Mouse (Mus musculus): Measurements from ENCODE around the gene Tubd1. TPM values are rescaled to one million over a fixed set of nuclear protein-coding genes. Genes with fewer than 3 reads are reported as not detected.
A peak's percentile ranks its signal among the peaks of the same experiment; 100 is the strongest.

The Tubd1 gene
- polyA plus RNA-seq, 1 experiment from 2014 or later, result 13.8 TPM

- no peak overlapping the region for H3K27ac ChIP-seq
- H3K4me2 ChIP-seq, result no peak overlapping the region
- H3K36me3 ChIP-seq, result peaks cover 13% of the 10 kb centered on the region
- no peaks in the 10 kb centered on the region for H3K27me3 ChIP-seq
- no peaks in the 10 kb centered on the region for H3K9me3 ChIP-seq
- H3K9ac ChIP-seq, result no peak overlapping the region
- 91% methylated on average over 3 of the region's 3 CpGs for WGBS
- ATAC-seq (ENCODE audit: insufficient number of reproducible peaks, insufficient read depth, low FRiP score, low TSS enrichment, low read depth), result no peak
- H3K4me1 ChIP-seq, result no peaks in the 10 kb centered on the region
- no peak overlapping the region for H3K4me3 ChIP-seq
Observed at GRCm38 (mm10) chr11:86604289-86604688, 59.5 kb downstream of the Tubd1 start.

GRCm38 (mm10) chr11:86604732-86605520 is 60.1 kb downstream of the Tubd1 start:
- no peak for ATAC-seq (ENCODE audit: insufficient number of reproducible peaks, insufficient read depth, low FRiP score, low TSS enrichment, low read depth)
- 87% methylated on average over 5 of the region's 5 CpGs for WGBS
- Histone ChIP-seq H3K27ac (no peak overlapping the region), H3K36me3 (peaks cover 14% of the 10 kb centered on the region), H3K4me3 (no peak overlapping the region), H3K4me2 (no peak overlapping the region), H3K27me3 (no peaks in the 10 kb centered on the region), H3K9ac (no peak overlapping the region), H3K9me3 (no peaks in the 10 kb centered on the region), H3K4me1 (no peaks in the 10 kb centered on the region)

- no peak overlapping the region for H3K9ac ChIP-seq
- no peaks in the 10 kb centered on the region for H3K9me3 ChIP-seq
- H3K36me3 ChIP-seq, result peaks cover 15% of the 10 kb centered on the region
- no peak overlapping the region for H3K4me3 ChIP-seq
- H3K4me2 ChIP-seq, result no peak overlapping the region
- H3K27me3 ChIP-seq, result no peaks in the 10 kb centered on the region
- no peaks in the 10 kb centered on the region for H3K4me1 ChIP-seq
- H3K27ac ChIP-seq, result no peak overlapping the region
- no peak for ATAC-seq (ENCODE audit: insufficient number of reproducible peaks, insufficient read depth, low FRiP score, low TSS enrichment, low read depth)
- 93% methylated on average over 2 of the region's 2 CpGs for WGBS
Observed at GRCm38 (mm10) chr11:86606621-86607339, 62.0 kb downstream of the Tubd1 start.

GRCm38 (mm10) chr11:86607808-86608350 is 63.1 kb downstream of the Tubd1 start:
- no peaks in the 10 kb centered on the region for H3K9me3 ChIP-seq
- H3K9ac ChIP-seq, result no peak overlapping the region
- H3K27ac ChIP-seq, result no peak overlapping the region
- WGBS, result 62% methylated on average over 2 of the region's 2 CpGs
- no peaks in the 10 kb centered on the region for H3K27me3 ChIP-seq
- ATAC-seq (ENCODE audit: insufficient number of reproducible peaks, insufficient read depth, low FRiP score, low TSS enrichment, low read depth), result no peak
- H3K36me3 ChIP-seq, result peaks cover 15% of the 10 kb centered on the region
- no peak overlapping the region for H3K4me3 ChIP-seq
- no peaks in the 10 kb centered on the region for H3K4me1 ChIP-seq
- H3K4me2 ChIP-seq, result no peak overlapping the region

DNA sequence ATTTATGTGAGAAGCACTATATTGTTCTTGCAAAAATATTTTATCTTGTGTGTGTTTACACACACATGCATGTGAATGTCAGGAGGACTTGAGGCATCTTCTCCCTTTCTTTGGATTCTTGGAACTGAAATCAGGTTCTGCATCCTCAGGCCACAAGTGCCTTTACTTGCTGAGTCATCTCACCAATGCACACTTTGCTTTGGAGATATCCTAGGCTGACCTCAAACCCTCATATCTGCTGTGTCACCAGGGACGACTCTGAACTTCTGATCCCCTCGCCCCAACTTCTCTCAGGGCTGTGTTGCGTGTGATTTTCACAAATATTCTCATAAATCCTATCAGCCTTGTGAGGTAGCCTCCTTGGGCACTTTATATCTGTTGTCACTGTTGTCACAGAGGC is 65.4 kb downstream of the Tubd1 start:
- H3K4me2 ChIP-seq, result no peak overlapping the region
- H3K4me1 ChIP-seq, result no peaks in the 10 kb centered on the region
- peaks cover 15% of the 10 kb centered on the region for H3K36me3 ChIP-seq
- no peak overlapping the region for H3K9ac ChIP-seq
- H3K27me3 ChIP-seq, result no peaks in the 10 kb centered on the region
- no peaks in the 10 kb centered on the region for H3K9me3 ChIP-seq
- WGBS, result 91% methylated on average over 3 of the region's 3 CpGs
- no peak for ATAC-seq (ENCODE audit: insufficient number of reproducible peaks, insufficient read depth, low FRiP score, low TSS enrichment, low read depth)
- H3K27ac ChIP-seq, result no peak overlapping the region
- no peak overlapping the region for H3K4me3 ChIP-seq

DNA sequence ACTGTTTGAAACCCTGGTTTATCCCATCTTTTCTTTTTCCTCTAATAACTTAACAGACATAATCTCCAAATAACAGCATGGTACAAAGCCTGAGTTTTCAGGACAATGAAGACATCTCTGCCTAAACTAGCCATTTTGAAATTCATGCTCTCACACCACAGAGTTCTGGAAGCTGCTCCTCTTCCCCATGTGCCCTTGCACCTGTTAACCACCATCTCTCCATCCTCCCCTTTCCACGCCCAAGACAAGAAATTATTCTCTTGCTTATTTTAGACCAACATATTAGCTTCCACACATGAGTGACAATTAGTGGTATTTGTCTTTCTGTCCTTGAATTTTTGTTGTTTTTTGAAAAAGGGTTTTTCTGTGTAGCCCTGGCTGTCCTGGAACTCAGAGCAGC is 67.2 kb downstream of the Tubd1 start:
- H3K36me3 ChIP-seq, result peaks cover 5% of the 10 kb centered on the region; the same call in 1 of the 2 replicates
- H3K4me1 ChIP-seq, result no peaks in the 10 kb centered on the region
- no peak overlapping the region for H3K4me2 ChIP-seq
- H3K27me3 ChIP-seq, result no peaks in the 10 kb centered on the region
- no peaks in the 10 kb centered on the region for H3K9me3 ChIP-seq
- no peak overlapping the region for H3K4me3 ChIP-seq
- 93% methylated on average over 1 of the region's 1 CpGs for WGBS
- no peak for ATAC-seq (ENCODE audit: insufficient number of reproducible peaks, insufficient read depth, low FRiP score, low TSS enrichment, low read depth)
- no peak overlapping the region for H3K9ac ChIP-seq
- no peak overlapping the region for H3K27ac ChIP-seq

GRCm38 (mm10) chr11:86614056-86614530 is 69.3 kb downstream of the Tubd1 start:
- no peak overlapping the region for H3K27ac ChIP-seq
- WGBS, result 63% methylated on average over 2 of the region's 2 CpGs
- H3K36me3 ChIP-seq, result peaks cover 5% of the 10 kb centered on the region; the same call in 1 of the 2 replicates
- H3K9me3 ChIP-seq, result no peaks in the 10 kb centered on the region
- H3K4me2 ChIP-seq, result no peak overlapping the region
- H3K27me3 ChIP-seq, result no peaks in the 10 kb centered on the region
- no peaks in the 10 kb centered on the region for H3K4me1 ChIP-seq
- ATAC-seq (ENCODE audit: insufficient number of reproducible peaks, insufficient read depth, low FRiP score, low TSS enrichment, low read depth), result no peak
- H3K9ac ChIP-seq, result no peak overlapping the region
- H3K4me3 ChIP-seq, result no peak overlapping the region

GRCm38 (mm10) chr11:86614607-86615006 is 69.8 kb downstream of the Tubd1 start:
- no peak overlapping the region for H3K9ac ChIP-seq
- H3K4me1 ChIP-seq, result no peaks in the 10 kb centered on the region
- 88% methylated on average over 5 of the region's 5 CpGs for WGBS
- no peak overlapping the region for H3K27ac ChIP-seq
- H3K4me3 ChIP-seq, result no peak overlapping the region
- H3K9me3 ChIP-seq, result no peaks in the 10 kb centered on the region
- H3K36me3 ChIP-seq, result peaks cover 5% of the 10 kb centered on the region; the same call in 1 of the 2 replicates
- ATAC-seq (ENCODE audit: insufficient number of reproducible peaks, insufficient read depth, low FRiP score, low TSS enrichment, low read depth), result no peak
- H3K27me3 ChIP-seq, result no peaks in the 10 kb centered on the region
- no peak overlapping the region for H3K4me2 ChIP-seq

MicroRNAs encoded within 50 kb of the gene (microRNA counts, 519-probe panel; counts per million panel counts)
- 3,852 counts per million, percentile 84 among the panel's probes with 10 or more counts for microRNA mmu-miR-21

Small RNA genes lying within 50 kb of the gene (microRNA-seq; reads per million reads assigned to microRNA genes)
- gene Mir21a, result 6,572 reads per million, percentile 92 among the genes with 10 or more reads in this experiment

Other genes starting within 250 kb of the Tubd1 start
- gene Med13, start 187.4 kb upstream of the Tubd1 start, polyA plus RNA-seq (2015; fragmentation: Nextera tagmentation; extraction: Ambion mirVana), result 11.6 and 12.3 TPM in 2 replicates
- 36.0 and 38.6 TPM in 2 replicates for gene Rnft1, start 60.3 kb upstream of the Tubd1 start, polyA plus RNA-seq (2015; fragmentation: Nextera tagmentation; extraction: Ambion mirVana)
- 77.8 and 78.9 TPM in 2 replicates for gene Rps6kb1, start 186 bp upstream of the Tubd1 start, polyA plus RNA-seq (2015; fragmentation: Nextera tagmentation; extraction: Ambion mirVana)
- 86.1 and 105 TPM in 2 replicates for gene Vmp1, start 138.8 kb downstream of the Tubd1 start, polyA plus RNA-seq (2015; fragmentation: Nextera tagmentation; extraction: Ambion mirVana)
- 36.2 and 38.3 TPM in 2 replicates for gene Ptrh2, start 139.0 kb downstream of the Tubd1 start, polyA plus RNA-seq (2015; fragmentation: Nextera tagmentation; extraction: Ambion mirVana)
- gene Cltc, start 212.6 kb downstream of the Tubd1 start, polyA plus RNA-seq (2015; fragmentation: Nextera tagmentation; extraction: Ambion mirVana), result 106 and 129 TPM in 2 replicates

Data from embryonic facial prominence, embryonic 13.5 days (tissue).